Mouse (Mus musculus) erythroblast, adult 5-6 weeks (primary cell): ENCODE results near the gene Arid4b. TPM values are rescaled to one million over a fixed set of nuclear protein-coding genes. Genes with fewer than 3 reads are reported as not detected.

Experiments used
- ATAC-seq: replicated peaks from 2 replicates; pipeline ENCODE4 v1.8.0; 2016; ENCODE audit warnings: moderate number of reproducible peaks, mild to moderate bottlenecking, moderate TSS enrichment, inconsistent platforms; ENCODE audit not compliant: poor library complexity, low FRiP score, severe bottlenecking
- total RNA-seq, 2 experiments: library from RNA; stranded (forward) in 1 of 2; stranded (reverse) in 1 of 2; fragments of 150-400 nt in 1 of 2; fragments of 200-764, 138-1000 nt in 1 of 2; gene quantifications; 2 replicates each; pipeline versions ENCODE4 v1.2.3 to v1.2.4; 2015 to 2017; ENCODE audit warnings: low replicate concordance in 2 of 2

The Arid4b gene
- total RNA-seq, 2 experiments from 2014 or later: 126 to 186 TPM

DNA sequence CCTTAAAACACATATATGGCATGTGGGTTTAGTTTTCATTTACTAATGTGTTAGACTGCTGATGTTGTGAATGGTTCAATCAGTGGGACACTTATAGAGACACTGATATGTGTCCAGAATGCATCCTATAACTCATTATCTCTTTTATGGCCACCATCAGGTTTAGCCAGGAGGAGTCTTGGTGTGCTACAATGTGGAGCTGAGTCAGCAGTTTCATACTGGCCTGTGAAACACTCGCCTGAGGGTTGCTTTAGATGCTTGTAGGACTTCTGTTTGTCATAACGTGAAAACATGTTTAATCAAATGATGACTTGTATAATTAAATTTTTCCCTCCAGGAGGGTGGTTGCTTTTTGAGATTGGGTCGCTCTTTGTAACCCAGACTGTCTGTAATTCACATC is 116.6 kb downstream of the Arid4b start:
- no peak for ATAC-seq

DNA sequence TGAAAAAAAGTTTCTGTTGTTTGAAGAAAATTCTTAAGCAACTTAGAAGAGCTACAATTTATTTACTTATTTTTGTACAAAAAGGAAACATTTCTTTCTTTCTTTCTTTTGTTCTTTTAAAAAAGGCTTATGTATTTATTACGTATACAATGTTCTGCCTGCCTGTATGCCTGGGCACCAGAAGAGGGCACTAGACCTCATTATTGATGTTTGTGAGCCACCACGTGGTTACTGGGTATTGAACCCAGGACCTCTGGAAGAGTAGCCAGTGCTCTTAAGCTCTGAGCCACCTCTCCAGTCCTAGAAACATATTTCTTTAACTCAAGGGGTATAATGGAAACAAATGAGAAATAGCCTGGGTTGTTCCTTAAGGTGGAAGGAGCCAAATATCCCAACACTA is 182.9 kb downstream of the Arid4b start:
- ATAC-seq: no peak

Other genes with a start within 250 kb of the Arid4b start
- 10.2 and 14.0 TPM in 2 replicates for gene B3galnt2, start 108.8 kb upstream of the Arid4b start, total RNA-seq (2015; ENCODE audit: low replicate concordance)
- gene B3galnt2, start 108.8 kb upstream of the Arid4b start, total RNA-seq (2017; ENCODE audit: low replicate concordance): 7.4 and 10.7 TPM in 2 replicates
- 54.1 and 95.3 TPM in 2 replicates for gene Tbce, start 23.6 kb upstream of the Arid4b start, total RNA-seq (2015; ENCODE audit: low replicate concordance)
- 71.3 and 80.4 TPM in 2 replicates for gene Tbce, start 23.6 kb upstream of the Arid4b start, total RNA-seq (2017; ENCODE audit: low replicate concordance)
- gene Ggps1, start 256 bp downstream of the Arid4b start, total RNA-seq (2015; ENCODE audit: low replicate concordance): 13.4 and 34.7 TPM in 2 replicates
- 25.8 and 30.6 TPM in 2 replicates for gene Ggps1, start 256 bp downstream of the Arid4b start, total RNA-seq (2017; ENCODE audit: low replicate concordance)